Mouse (Mus musculus): ENCODE results near the gene Stk16. TPM values are rescaled to one million over a fixed set of nuclear protein-coding genes. Genes with fewer than 3 reads are reported as not detected.

Stk16 gene
- total and polyA plus RNA-seq, 2 experiments from 2014 or later, result 57.4 to 90.1 TPM

DNA sequence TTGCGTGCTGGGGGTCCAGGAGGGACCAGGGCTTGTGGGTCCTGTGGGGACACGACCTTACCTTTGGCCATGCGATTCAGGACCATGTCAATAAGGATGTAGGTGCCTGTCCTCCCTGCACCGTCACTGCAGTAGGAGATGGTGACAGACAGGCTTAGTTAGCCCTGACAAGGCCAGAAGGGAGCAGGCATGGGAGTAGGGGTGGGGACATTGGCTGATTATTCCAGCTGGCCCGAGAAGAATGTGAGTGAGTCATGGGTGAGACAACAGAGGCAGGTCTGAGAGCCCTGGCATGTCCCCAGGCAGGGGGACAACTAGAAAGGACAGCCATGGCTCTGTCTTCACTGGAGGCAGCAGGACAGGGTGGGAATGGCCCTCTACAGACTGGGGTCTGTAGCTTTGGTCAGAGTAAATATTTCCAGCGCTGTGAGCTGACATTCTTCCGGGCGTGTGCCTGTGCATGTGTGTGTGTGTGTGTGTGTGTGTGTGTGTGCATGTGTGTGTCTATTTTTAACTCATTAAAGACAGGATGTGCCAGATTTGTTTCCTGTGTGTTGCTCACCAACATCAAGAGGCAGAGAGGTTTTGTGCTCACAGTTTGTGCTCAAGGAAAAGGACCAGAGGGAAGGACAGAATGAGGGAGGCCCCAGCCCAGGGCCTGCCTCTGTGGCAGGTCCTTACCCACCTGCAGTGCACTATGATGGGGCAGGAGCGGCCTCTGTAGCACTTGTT, 37.6 kb downstream of the Stk16 start:
- Histone ChIP-seq H3K27me3 (ENCODE audit: control insufficient read depth, insufficient read depth, low read length) (no peaks in the 10 kb centered on the region), H3K9me3 (replicated peaks; ENCODE audit: control insufficient read depth, low read length) (no peaks in the 10 kb centered on the region), H3K4me1 (ENCODE audit: control insufficient read depth, insufficient read depth) (peaks cover 26% of the 10 kb centered on the region), H3K4me2 (ENCODE audit: low read depth, low read length) (no peak overlapping the region), H3K9ac (replicated peaks; ENCODE audit: low read depth, low read length) (peak overlapping the region; percentile 28; the same call in 1 of the 2 replicates), H3K36me3 (replicated peaks; ENCODE audit: control insufficient read depth, insufficient read depth, low read length) (peaks cover 13% of the 10 kb centered on the region), H3K4me3 (ENCODE audit: low read depth, low read length) (no peak overlapping the region), H3K27ac (ENCODE audit: low read depth) (peak overlapping the region; percentile 95)
- TF ChIP-seq EP300 (IDR thresholded peaks at IDR 0.05; ENCODE audit: low read depth) (no peak), CTCF (IDR thresholded peaks at IDR 0.05; ENCODE audit: low read depth) (no peak)
- WGBS, result 18% methylated on average over 9 of the region's 9 CpGs
- ATAC-seq (ENCODE audit: insufficient read depth, low read depth), result peak; percentile 87
- peak; percentile 84 for DNase-seq (ENCODE audit: low spot score)

DNA sequence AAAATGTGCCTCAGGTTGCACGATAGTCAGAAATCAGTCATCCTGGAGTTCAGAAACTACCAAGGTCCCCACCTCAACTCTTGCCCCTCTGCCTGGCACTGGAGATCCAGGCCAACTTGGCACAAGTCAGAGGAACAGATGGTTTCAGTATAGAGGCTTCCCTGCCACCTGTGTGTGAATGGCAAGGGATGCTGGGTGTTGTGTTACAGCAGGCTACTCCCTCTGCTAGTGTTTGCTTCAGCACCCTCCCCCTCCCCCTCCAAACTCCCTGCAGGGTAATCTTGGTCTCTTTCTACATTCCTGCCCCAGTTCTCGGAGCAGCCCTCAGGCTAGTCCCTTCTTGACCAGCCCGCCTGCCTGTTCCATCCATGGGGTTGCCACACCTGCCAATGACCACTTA, 39.9 kb downstream of the Stk16 start:
- no peak overlapping the region for H3K9ac ChIP-seq (replicated peaks; ENCODE audit: low read depth, low read length)
- DNase-seq (ENCODE audit: low spot score) (no peak), ATAC-seq (ENCODE audit: insufficient read depth, low read depth) (no peak)
- no peak overlapping the region for H3K4me3 ChIP-seq (ENCODE audit: low read depth, low read length)
- no peaks in the 10 kb centered on the region for H3K27me3 ChIP-seq (ENCODE audit: control insufficient read depth, insufficient read depth, low read length)
- H3K27ac ChIP-seq (ENCODE audit: low read depth), result no peak overlapping the region
- H3K4me2 ChIP-seq (ENCODE audit: low read depth, low read length), result no peak overlapping the region
- TF ChIP-seq EP300 (IDR thresholded peaks at IDR 0.05; ENCODE audit: low read depth), result no peak
- no peak for TF ChIP-seq CTCF (IDR thresholded peaks at IDR 0.05; ENCODE audit: low read depth)
- H3K4me1 ChIP-seq (ENCODE audit: control insufficient read depth, insufficient read depth), result peaks cover 26% of the 10 kb centered on the region
- 76% methylated on average over 3 of the region's 3 CpGs for WGBS
- H3K36me3 ChIP-seq (replicated peaks; ENCODE audit: control insufficient read depth, insufficient read depth, low read length), result no peaks in the 10 kb centered on the region
- no peaks in the 10 kb centered on the region for H3K9me3 ChIP-seq (replicated peaks; ENCODE audit: control insufficient read depth, low read length)

DNA sequence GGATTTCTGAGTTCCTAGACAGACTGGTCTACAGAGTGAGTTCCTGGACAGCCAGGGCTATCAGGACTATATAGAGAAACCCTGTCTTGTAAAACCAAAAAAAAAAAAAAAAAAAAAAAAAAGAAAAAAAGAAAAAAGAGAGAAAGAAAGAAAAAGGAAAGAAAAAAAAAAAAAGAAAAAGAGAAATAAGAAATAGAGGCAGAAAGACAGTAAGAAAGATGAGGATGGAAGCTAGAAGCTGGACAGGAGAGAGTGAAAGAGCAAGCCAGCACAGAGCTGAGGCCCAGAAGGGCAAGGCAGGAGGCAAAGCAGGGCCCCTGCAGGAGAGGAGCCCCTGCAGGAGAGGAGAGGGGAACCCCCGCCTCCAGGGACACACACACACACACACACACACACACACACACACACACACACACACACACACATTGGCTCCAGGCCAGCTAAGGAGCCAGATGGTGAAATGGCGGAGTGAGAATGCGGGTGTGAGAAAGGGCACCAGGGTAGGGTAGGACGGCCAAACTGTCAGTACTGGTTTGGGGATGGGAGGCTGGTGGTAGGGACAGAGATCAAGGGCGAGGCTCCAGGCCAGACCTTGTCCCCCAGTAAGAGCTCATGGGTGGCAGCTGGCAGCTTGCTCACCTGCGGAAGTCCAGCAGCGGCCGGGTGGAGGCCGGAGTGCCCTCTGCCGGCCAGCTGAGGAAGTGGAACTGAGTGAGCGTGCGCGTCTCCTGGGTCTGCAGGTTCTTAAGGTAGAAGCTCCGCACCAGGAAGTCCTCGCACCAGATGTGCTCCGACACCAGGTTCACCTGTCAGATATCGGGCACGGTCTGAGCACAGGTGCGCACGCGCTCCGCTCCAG, 40.7 kb downstream of the Stk16 start:
- peak overlapping the region; percentile 25 for H3K4me3 ChIP-seq (ENCODE audit: low read depth, low read length)
- no peaks in the 10 kb centered on the region for H3K36me3 ChIP-seq (replicated peaks; ENCODE audit: control insufficient read depth, insufficient read depth, low read length)
- peak overlapping the region; percentile 53 for H3K4me2 ChIP-seq (ENCODE audit: low read depth, low read length)
- TF ChIP-seq CTCF (IDR thresholded peaks at IDR 0.05; ENCODE audit: low read depth) (peak; percentile 71), EP300 (IDR thresholded peaks at IDR 0.05; ENCODE audit: low read depth) (no peak)
- no peak overlapping the region for H3K27ac ChIP-seq (ENCODE audit: low read depth)
- peaks cover 23% of the 10 kb centered on the region for H3K4me1 ChIP-seq (ENCODE audit: control insufficient read depth, insufficient read depth)
- peak; percentile 31 for ATAC-seq (ENCODE audit: insufficient read depth, low read depth)
- no peaks in the 10 kb centered on the region for H3K9me3 ChIP-seq (replicated peaks; ENCODE audit: control insufficient read depth, low read length)
- DNase-seq (ENCODE audit: low spot score), result peak; percentile 58
- WGBS, result 7% methylated on average over 21 of the region's 22 CpGs
- no peaks in the 10 kb centered on the region for H3K27me3 ChIP-seq (ENCODE audit: control insufficient read depth, insufficient read depth, low read length)
- H3K9ac ChIP-seq (replicated peaks; ENCODE audit: low read depth, low read length), result no peak overlapping the region

DNA sequence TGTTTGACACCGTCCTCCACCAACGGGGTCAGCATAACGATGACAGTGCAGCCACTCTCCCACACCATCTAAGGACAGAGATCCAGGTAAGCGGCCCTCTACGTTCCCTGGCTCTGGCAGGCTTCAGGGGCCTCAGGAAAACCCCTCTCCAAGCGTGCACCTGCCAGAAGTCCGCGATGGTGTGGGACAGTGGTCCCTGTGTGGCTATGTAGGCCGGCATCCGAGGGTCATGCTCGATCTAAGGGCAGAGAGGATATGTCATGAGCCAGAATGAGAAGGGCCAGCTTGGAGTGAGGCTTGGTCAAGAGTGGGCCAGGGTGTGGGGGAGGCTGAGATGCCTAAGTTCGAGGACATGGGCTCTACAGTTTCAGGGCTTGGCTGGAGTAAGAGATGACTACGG, 41.7 kb downstream of the Stk16 start:
- DNase-seq (ENCODE audit: low spot score) (no peak), ATAC-seq (ENCODE audit: insufficient read depth, low read depth) (no peak)
- H3K9me3 ChIP-seq (replicated peaks; ENCODE audit: control insufficient read depth, low read length), result no peaks in the 10 kb centered on the region
- H3K9ac ChIP-seq (replicated peaks; ENCODE audit: low read depth, low read length), result no peak overlapping the region
- H3K4me3 ChIP-seq (ENCODE audit: low read depth, low read length), result no peak overlapping the region
- TF ChIP-seq CTCF (IDR thresholded peaks at IDR 0.05; ENCODE audit: low read depth), result no peak
- no peak for TF ChIP-seq EP300 (IDR thresholded peaks at IDR 0.05; ENCODE audit: low read depth)
- H3K4me2 ChIP-seq (ENCODE audit: low read depth, low read length), result no peak overlapping the region
- H3K36me3 ChIP-seq (replicated peaks; ENCODE audit: control insufficient read depth, insufficient read depth, low read length), result no peaks in the 10 kb centered on the region
- WGBS, result 62% methylated on average over 13 of the region's 13 CpGs
- H3K27me3 ChIP-seq (ENCODE audit: control insufficient read depth, insufficient read depth, low read length), result no peaks in the 10 kb centered on the region
- H3K4me1 ChIP-seq (ENCODE audit: control insufficient read depth, insufficient read depth), result peaks cover 14% of the 10 kb centered on the region
- no peak overlapping the region for H3K27ac ChIP-seq (ENCODE audit: low read depth)

DNA sequence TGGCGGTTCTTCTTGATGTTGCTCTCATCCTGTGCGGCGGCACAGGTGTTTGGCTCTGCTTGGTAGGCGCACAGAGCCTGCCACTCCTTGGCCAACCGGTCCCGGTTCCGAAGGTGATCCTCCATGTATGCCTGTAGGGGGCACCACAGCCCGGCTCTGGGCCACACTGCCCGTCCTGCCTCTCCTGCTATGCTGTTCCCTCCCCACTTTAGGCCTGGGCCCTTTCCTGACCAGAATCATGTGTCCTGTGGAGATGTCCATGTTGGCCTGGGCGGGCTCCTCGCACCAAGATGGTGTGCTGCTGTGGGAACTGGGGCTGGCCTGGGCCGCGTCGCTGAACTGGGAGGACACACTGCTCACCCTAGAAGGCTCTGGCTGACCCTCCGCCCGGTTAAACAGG, 42.4 kb downstream of the Stk16 start:
- H3K4me3 ChIP-seq (ENCODE audit: low read depth, low read length), result no peak overlapping the region
- H3K9me3 ChIP-seq (replicated peaks; ENCODE audit: control insufficient read depth, low read length), result no peaks in the 10 kb centered on the region
- no peak overlapping the region for H3K27ac ChIP-seq (ENCODE audit: low read depth)
- TF ChIP-seq CTCF (IDR thresholded peaks at IDR 0.05; ENCODE audit: low read depth) (no peak), EP300 (IDR thresholded peaks at IDR 0.05; ENCODE audit: low read depth) (no peak)
- ATAC-seq (ENCODE audit: insufficient read depth, low read depth) (no peak), DNase-seq (ENCODE audit: low spot score) (no peak)
- 65% methylated on average over 16 of the region's 16 CpGs for WGBS
- no peak overlapping the region for H3K9ac ChIP-seq (replicated peaks; ENCODE audit: low read depth, low read length)
- no peaks in the 10 kb centered on the region for H3K36me3 ChIP-seq (replicated peaks; ENCODE audit: control insufficient read depth, insufficient read depth, low read length)
- H3K4me1 ChIP-seq (ENCODE audit: control insufficient read depth, insufficient read depth), result peaks cover 6% of the 10 kb centered on the region
- H3K27me3 ChIP-seq (ENCODE audit: control insufficient read depth, insufficient read depth, low read length), result no peaks in the 10 kb centered on the region
- H3K4me2 ChIP-seq (ENCODE audit: low read depth, low read length), result no peak overlapping the region

Data from heart, postnatal 0 days (tissue).